Mouse (Mus musculus) kidney, postnatal 10 days (tissue): ENCODE measurements around the gene Gpatch2.

ENCODE experiments used
- DNase-seq: peaks from one replicate; pipeline ENCODE4 v3.0.0; 2021; ENCODE audit warnings: mixed read lengths

Gene Gpatch2

GRCm38 (mm10) chr1:187308523-187308922, 93.2 kb downstream of the Gpatch2 start:
- no peak for DNase-seq

GRCm38 (mm10) chr1:187311122-187311521, 95.8 kb downstream of the Gpatch2 start:
- DNase-seq = no peak

GRCm38 (mm10) chr1:187313323-187313722, 98.0 kb downstream of the Gpatch2 start:
- no peak for DNase-seq

GRCm38 (mm10) chr1:187313763-187314162, 98.5 kb downstream of the Gpatch2 start:
- DNase-seq = no peak

GRCm38 (mm10) chr1:187314516-187314915, 99.2 kb downstream of the Gpatch2 start:
- no peak for DNase-seq

GRCm38 (mm10) chr1:187315821-187316220, 100.5 kb downstream of the Gpatch2 start:
- no peak for DNase-seq

- no peak for DNase-seq
Measured at GRCm38 (mm10) chr1:187316555-187316954, 101.2 kb downstream of the Gpatch2 start.

GRCm38 (mm10) chr1:187321814-187322213, 106.5 kb downstream of the Gpatch2 start:
- DNase-seq = no peak

- DNase-seq = no peak
Measured at GRCm38 (mm10) chr1:187322505-187323208, 107.3 kb downstream of the Gpatch2 start.

GRCm38 (mm10) chr1:187323209-187323589, 107.9 kb downstream of the Gpatch2 start:
- DNase-seq = no peak

- no peak for DNase-seq
Measured at GRCm38 (mm10) chr1:187342551-187342950, 127.2 kb downstream of the Gpatch2 start.

- DNase-seq = no peak
Measured at GRCm38 (mm10) chr1:187345156-187345555, 129.8 kb downstream of the Gpatch2 start.

GRCm38 (mm10) chr1:187346923-187347322, 131.6 kb downstream of the Gpatch2 start:
- DNase-seq = no peak

- DNase-seq = no peak
Measured at GRCm38 (mm10) chr1:187347606-187348005, 132.3 kb downstream of the Gpatch2 start.

- DNase-seq = no peak
Measured at GRCm38 (mm10) chr1:187348053-187348820, 132.9 kb downstream of the Gpatch2 start.

- no peak for DNase-seq
Measured at GRCm38 (mm10) chr1:187348859-187349258, 133.6 kb downstream of the Gpatch2 start.

GRCm38 (mm10) chr1:187356169-187356568, 140.9 kb downstream of the Gpatch2 start:
- DNase-seq = peak; percentile 49

GRCm38 (mm10) chr1:187356904-187357303, 141.6 kb downstream of the Gpatch2 start:
- DNase-seq = no peak

- DNase-seq = no peak
Measured at GRCm38 (mm10) chr1:187360240-187360639, 144.9 kb downstream of the Gpatch2 start.

- no peak for DNase-seq
Measured at GRCm38 (mm10) chr1:187362536-187362935, 147.2 kb downstream of the Gpatch2 start.

- no peak for DNase-seq
Measured at GRCm38 (mm10) chr1:187365424-187365823, 150.1 kb downstream of the Gpatch2 start.

GRCm38 (mm10) chr1:187366806-187367205, 151.5 kb downstream of the Gpatch2 start:
- no peak for DNase-seq

- no peak for DNase-seq
Measured at GRCm38 (mm10) chr1:187369049-187369448, 153.7 kb downstream of the Gpatch2 start.

- DNase-seq = no peak
Measured at GRCm38 (mm10) chr1:187373506-187373905, 158.2 kb downstream of the Gpatch2 start.
